Mouse (Mus musculus) intestine, postnatal 0 days (tissue): Measurements from ENCODE around the gene Ak5. TPM values are rescaled to one million over a fixed set of nuclear protein-coding genes. Genes with fewer than 3 reads are reported as not detected.

Source experiments
- ATAC-seq: fragments of 200-750 bp; cut with Nextera tagmentation; 2 replicates; pipeline ENCODE4 v1.8.0; 2017; ENCODE audit warnings: mild to moderate bottlenecking, moderate TSS enrichment, moderate library complexity
- H3K27ac ChIP-seq: fragments of 300-500 bp; sonication (generic); 2 replicates; pipeline ENCODE4 v1.5.1; 2014; ENCODE audit warnings: mild to moderate bottlenecking, low read depth, low read length, moderate library complexity
- H3K27me3 ChIP-seq: fragments of 300-500 bp; sonication (generic); replicated peaks from 2 replicates; pipeline ENCODE4 v1.6.1; 2014; ENCODE audit warnings: low read length, mixed read lengths; ENCODE audit not compliant: control insufficient read depth, insufficient read depth
- H3K36me3 ChIP-seq: fragments of 300-500 bp; sonication (generic); 2 replicates; pipeline ENCODE4 v1.6.1; 2014; ENCODE audit warnings: mild to moderate bottlenecking, moderate library complexity; ENCODE audit not compliant: control insufficient read depth, insufficient read depth
- H3K4me1 ChIP-seq: fragments of 300-500 bp; sonication (generic); replicated peaks from 2 replicates; pipeline ENCODE4 v1.6.1; 2014; ENCODE audit warnings: antibody characterized with exemption, low read length, mixed read lengths; ENCODE audit not compliant: control insufficient read depth, insufficient read depth
- H3K4me2 ChIP-seq: fragments of 300-500 bp; sonication (generic); replicated peaks from 2 replicates; pipeline ENCODE4 v1.6.1; 2014; ENCODE audit warnings: low read depth, mild to moderate bottlenecking, moderate library complexity
- H3K4me3 ChIP-seq: fragments of 300-500 bp; sonication (generic); 2 replicates; pipeline ENCODE4 v1.5.1; 2014; ENCODE audit warnings: low read depth, low read length
- H3K9ac ChIP-seq: fragments of 300-500 bp; sonication (generic); 2 replicates; pipeline ENCODE4 v1.6.1; 2014; ENCODE audit warnings: mild to moderate bottlenecking, low read depth, low read length
- H3K9me3 ChIP-seq: fragments of 300-500 bp; sonication (generic); 2 replicates; pipeline ENCODE4 v1.6.1; 2016; ENCODE audit warnings: mixed run types; ENCODE audit not compliant: control insufficient read depth
- CTCF ChIP-seq: sonication (generic); IDR thresholded peaks from 2 replicates; pipeline ENCODE4 v1.5.1; 2016; ENCODE audit warnings: low read depth, mild to moderate bottlenecking, control low read depth, antibody characterized with exemption, moderate library complexity
- WGBS: fragments of 180-500 bp; shearing (Covaris S2); extraction: QIAGEN DNeasy Blood & Tissue Kit; methylation state at CpG from one replicate; pipeline ENCODE4 v1.1.7; 2014; 5-methylcytosine and 5-hydroxymethylcytosine counted together
- polyA plus RNA-seq: library from polyadenylated mRNA; unstranded; fragments of >200 nt; fragmentation: Nextera tagmentation; extraction: Ambion mirVana; gene quantifications from 2 replicates; pipeline ENCODE4 v1.2.1, GENCODE M21; 2015

The Ak5 gene
- polyA plus RNA-seq, 1 experiment from 2014 or later, result 0.33 TPM

- 60% methylated on average over 7 of the region's 7 CpGs for WGBS
Measured at GRCm38 (mm10) chr3:152555216-152555615, 112.9 kb downstream of the Ak5 start.

GRCm38 (mm10) chr3:152554366-152554765 is 113.8 kb downstream of the Ak5 start:
- Histone ChIP-seq H3K9me3 (no peaks in the 10 kb centered on the region), H3K27me3 (no peaks in the 10 kb centered on the region), H3K4me1 (no peaks in the 10 kb centered on the region), H3K9ac (no peak overlapping the region), H3K4me2 (no peak overlapping the region), H3K27ac (no peak overlapping the region), H3K36me3 (no peaks in the 10 kb centered on the region), H3K4me3 (no peak overlapping the region)
- ATAC-seq, result no peak
- no peak for TF ChIP-seq CTCF
- 87% methylated on average over 7 of the region's 7 CpGs for WGBS

More at GRCm38 (mm10) chr3:152555216-152555615, 112.9 kb downstream of the Ak5 start:
- no peak for ATAC-seq
- no peak overlapping the region for H3K9ac ChIP-seq
- H3K4me1 ChIP-seq, result no peaks in the 10 kb centered on the region
- no peaks in the 10 kb centered on the region for H3K27me3 ChIP-seq
- no peak overlapping the region for H3K27ac ChIP-seq
- no peak for TF ChIP-seq CTCF
- no peaks in the 10 kb centered on the region for H3K36me3 ChIP-seq
- no peak overlapping the region for H3K4me3 ChIP-seq
- H3K4me2 ChIP-seq, result no peak overlapping the region
- H3K9me3 ChIP-seq, result no peaks in the 10 kb centered on the region

GRCm38 (mm10) chr3:152552641-152553040 is 115.5 kb downstream of the Ak5 start:
- Histone ChIP-seq H3K36me3 (no peaks in the 10 kb centered on the region), H3K27me3 (no peaks in the 10 kb centered on the region), H3K4me3 (no peak overlapping the region), H3K9ac (no peak overlapping the region), H3K4me2 (no peak overlapping the region), H3K4me1 (no peaks in the 10 kb centered on the region), H3K27ac (no peak overlapping the region), H3K9me3 (no peaks in the 10 kb centered on the region)
- WGBS, result 84% methylated on average over 8 of the region's 8 CpGs
- ATAC-seq, result no peak
- no peak for TF ChIP-seq CTCF

- Histone ChIP-seq H3K4me1 (no peaks in the 10 kb centered on the region), H3K27me3 (no peaks in the 10 kb centered on the region), H3K9me3 (no peaks in the 10 kb centered on the region), H3K4me3 (no peak overlapping the region), H3K9ac (no peak overlapping the region), H3K4me2 (no peak overlapping the region), H3K36me3 (no peaks in the 10 kb centered on the region), H3K27ac (no peak overlapping the region)
- TF ChIP-seq CTCF, result no peak
- WGBS, result 84% methylated on average over 7 of the region's 7 CpGs
- ATAC-seq, result no peak
Measured at GRCm38 (mm10) chr3:152550528-152551115, 117.5 kb downstream of the Ak5 start.

- Histone ChIP-seq H3K9me3 (no peaks in the 10 kb centered on the region), H3K9ac (no peak overlapping the region), H3K36me3 (no peaks in the 10 kb centered on the region), H3K27me3 (no peaks in the 10 kb centered on the region), H3K27ac (no peak overlapping the region), H3K4me1 (no peaks in the 10 kb centered on the region), H3K4me3 (no peak overlapping the region), H3K4me2 (no peak overlapping the region)
- ATAC-seq, result no peak
- TF ChIP-seq CTCF, result no peak
Measured at GRCm38 (mm10) chr3:152550031-152550430, 118.1 kb downstream of the Ak5 start.

- ATAC-seq, result no peak
- no peaks in the 10 kb centered on the region for H3K9me3 ChIP-seq
- H3K36me3 ChIP-seq, result no peaks in the 10 kb centered on the region
- H3K27me3 ChIP-seq, result no peaks in the 10 kb centered on the region
- no peaks in the 10 kb centered on the region for H3K4me1 ChIP-seq
- TF ChIP-seq CTCF, result no peak
- H3K4me2 ChIP-seq, result no peak overlapping the region
- no peak overlapping the region for H3K9ac ChIP-seq
- no peak overlapping the region for H3K4me3 ChIP-seq
- no peak overlapping the region for H3K27ac ChIP-seq
- 72% methylated on average over 3 of the region's 3 CpGs for WGBS
Measured at GRCm38 (mm10) chr3:152544921-152545320, 123.2 kb downstream of the Ak5 start.

GRCm38 (mm10) chr3:152542298-152542697 is 125.9 kb downstream of the Ak5 start:
- Histone ChIP-seq H3K27ac (no peak overlapping the region), H3K27me3 (no peaks in the 10 kb centered on the region), H3K4me1 (no peaks in the 10 kb centered on the region), H3K9me3 (no peaks in the 10 kb centered on the region), H3K4me3 (no peak overlapping the region), H3K4me2 (no peak overlapping the region), H3K36me3 (no peaks in the 10 kb centered on the region), H3K9ac (no peak overlapping the region)
- ATAC-seq, result no peak
- WGBS, result 68% methylated on average over 5 of the region's 5 CpGs
- TF ChIP-seq CTCF, result no peak
